8 mouse cellular contexts compared by ENCODE assay signal in the genomic region with DNA sequence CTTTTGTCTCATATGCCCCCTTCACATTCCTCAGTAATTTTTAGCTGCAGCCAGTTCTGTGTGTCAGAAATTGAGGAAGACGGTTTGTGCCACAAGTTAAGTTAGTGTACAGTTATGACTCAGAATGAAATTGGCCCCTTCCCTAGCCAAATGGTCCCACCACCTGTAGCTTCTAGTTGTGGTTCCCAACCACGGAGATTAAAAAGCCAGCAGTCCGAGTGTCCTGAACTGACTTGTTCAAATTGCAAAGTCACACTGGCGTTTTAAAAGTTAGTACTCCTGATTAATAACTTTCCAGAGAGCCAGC. TPM values are rescaled to one million over a fixed set of nuclear protein-coding genes. Genes with fewer than 3 reads are reported as not detected.
DNase-seq lines count a peak whose midpoint lies in the region; ATAC-seq lines count a peak whose summit lies in the region.

No protein-coding gene starts in this region.

- peaks cover 5% of the 10 kb centered on the region; the same call in 1 of the 2 replicates for H3K36me3 ChIP-seq in embryonic facial prominence, embryonic 15.5 days
- no peaks in the 10 kb centered on the region for H3K36me3 ChIP-seq in intestine, embryonic 16.5 days (ENCODE audit: control insufficient read depth, insufficient read depth, low read length)
- H3K36me3 ChIP-seq in midbrain, embryonic 13.5 days, result peaks cover 11% of the 10 kb centered on the region

- DNase-seq in adrenal gland, adult 2 months, result peak; percentile 39
- no peak for DNase-seq in adrenal gland, adult 8-10 months
- peak; percentile 50 for DNase-seq in 3T3-L1 (ENCODE audit: low read depth, low spot score)
- no peak for DNase-seq in frontal cortex, postnatal 14 days (ENCODE audit: low spot score in 2 of 2)
- no peak for DNase-seq in left cerebral cortex, adult 9 months (ENCODE audit: low spot score in 2 of 2)

- H3K27me3 ChIP-seq in embryonic facial prominence, embryonic 15.5 days, result no peaks in the 10 kb centered on the region
- H3K27me3 ChIP-seq in intestine, embryonic 16.5 days (replicated peaks; ENCODE audit: control insufficient read depth, insufficient read depth, low read length), result no peaks in the 10 kb centered on the region
- no peaks in the 10 kb centered on the region for H3K27me3 ChIP-seq in midbrain, embryonic 13.5 days

- 4% methylated on average over 4 of the region's 4 CpGs for WGBS in embryonic facial prominence, embryonic 15.5 days
- WGBS in intestine, embryonic 16.5 days, result 8% methylated on average over 4 of the region's 4 CpGs
- WGBS in midbrain, embryonic 13.5 days, result 26% methylated on average over 4 of the region's 4 CpGs

- peaks cover 12% of the 10 kb centered on the region for H3K4me1 ChIP-seq in embryonic facial prominence, embryonic 15.5 days
- H3K4me1 ChIP-seq in intestine, embryonic 16.5 days (ENCODE audit: control insufficient read depth, insufficient read depth, low read length), result peaks cover 7% of the 10 kb centered on the region
- peaks cover 18% of the 10 kb centered on the region for H3K4me1 ChIP-seq in midbrain, embryonic 13.5 days (replicated peaks)

- H3K9ac ChIP-seq in embryonic facial prominence, embryonic 15.5 days, result peak overlapping the region; percentile 56; the same call in 1 of the 2 replicates
- peak overlapping the region; percentile 92 for H3K9ac ChIP-seq in intestine, embryonic 16.5 days (ENCODE audit: low read depth, low read length)
- H3K9ac ChIP-seq in midbrain, embryonic 13.5 days (replicated peaks), result peak overlapping the region; percentile 94

- no peak for ATAC-seq in embryonic facial prominence, embryonic 15.5 days (ENCODE audit: insufficient number of reproducible peaks, low FRiP score, low TSS enrichment, low read depth)
- ATAC-seq in intestine, embryonic 16.5 days, result no peak
- ATAC-seq in midbrain, embryonic 13.5 days, result no peak

- H3K4me2 ChIP-seq in embryonic facial prominence, embryonic 15.5 days (replicated peaks), result peak overlapping the region; percentile 73
- peak overlapping the region; percentile 86 for H3K4me2 ChIP-seq in intestine, embryonic 16.5 days (ENCODE audit: low read depth, low read length)
- peak overlapping the region; percentile 89 for H3K4me2 ChIP-seq in midbrain, embryonic 13.5 days (replicated peaks)

- H3K4me3 ChIP-seq in embryonic facial prominence, embryonic 15.5 days (replicated peaks), result peak overlapping the region; percentile 77
- H3K4me3 ChIP-seq in intestine, embryonic 16.5 days (ENCODE audit: low read length), result peak overlapping the region; percentile 87
- peak overlapping the region; percentile 93 for H3K4me3 ChIP-seq in midbrain, embryonic 13.5 days (replicated peaks)

- peak overlapping the region; percentile 94 for H3K27ac ChIP-seq in embryonic facial prominence, embryonic 15.5 days (replicated peaks)
- H3K27ac ChIP-seq in intestine, embryonic 16.5 days (ENCODE audit: low read length), result peak overlapping the region; percentile 97; the same call in 1 of the 2 replicates
- H3K27ac ChIP-seq in midbrain, embryonic 13.5 days, result peak overlapping the region; percentile 98; the same call in 1 of the 2 replicates

- no peaks in the 10 kb centered on the region for H3K9me3 ChIP-seq in embryonic facial prominence, embryonic 15.5 days (replicated peaks)
- H3K9me3 ChIP-seq in intestine, embryonic 16.5 days (ENCODE audit: control insufficient read depth, low read length), result no peaks in the 10 kb centered on the region
- no peaks in the 10 kb centered on the region for H3K9me3 ChIP-seq in midbrain, embryonic 13.5 days

RNA-seq across cellular contexts. Expression of gene Phkb, which starts 0.7 kb away (rescaled TPM):
- total RNA-seq in adrenal gland, adult 2 months (2021), result 10 to 100 TPM; 51.3 to 63.1 TPM
- 2.1 and 3.0 TPM in 2 replicates for polyA plus RNA-seq in adrenal gland, adult 2 months (2012; rRNA removed)
- total RNA-seq in adrenal gland, adult 8-10 months (2022), result 10 to 100 TPM; 68.1 to 84.3 (median 73.9) TPM
- 45.8 and 54.2 TPM in 2 replicates for polyA plus RNA-seq in embryonic facial prominence, embryonic 15.5 days (2015; fragmentation: Nextera tagmentation; extraction: Ambion mirVana)
- 26.3 and 26.4 TPM in 2 replicates for polyA plus RNA-seq in intestine, embryonic 16.5 days (2015; fragmentation: Nextera tagmentation; extraction: Ambion mirVana)
- 41.8 and 44.7 TPM in 2 replicates for polyA plus RNA-seq in midbrain, embryonic 13.5 days (2015; fragmentation: Nextera tagmentation; extraction: Ambion mirVana)

RNA-seq across cellular contexts. Expression of gene Itfg1, which starts 0.7 kb away (rescaled TPM):
- 10 to 100 TPM; 74.1 to 78.2 TPM for total RNA-seq in adrenal gland, adult 2 months (2021)
- 18.0 and 23.1 TPM in 2 replicates for polyA plus RNA-seq in adrenal gland, adult 2 months (2012; rRNA removed)
- 10 to 100 TPM; 71.7 to 93.5 (median 84.2) TPM for total RNA-seq in adrenal gland, adult 8-10 months (2022)
- polyA plus RNA-seq in embryonic facial prominence, embryonic 15.5 days (2015; fragmentation: Nextera tagmentation; extraction: Ambion mirVana), result 68.3 and 71.0 TPM in 2 replicates
- 57.8 and 58.9 TPM in 2 replicates for polyA plus RNA-seq in intestine, embryonic 16.5 days (2015; fragmentation: Nextera tagmentation; extraction: Ambion mirVana)
- polyA plus RNA-seq in midbrain, embryonic 13.5 days (2015; fragmentation: Nextera tagmentation; extraction: Ambion mirVana), result 155 and 157 TPM in 2 replicates

Comparison
In these comparisons a context has a peak if more than half of its experiments do, and no peak if none do; other contexts are left out.
1. DNase-seq: peak in adrenal gland, adult 2 months (single experiment) and 3T3-L1 (single experiment); none in adrenal gland, adult 8-10 months (single experiment), frontal cortex, postnatal 14 days (0 of 2) and left cerebral cortex, adult 9 months (0 of 2).
2. Peak in every context shown above with its lines, with median percentiles within 50 percentile points of each other: H3K27ac ChIP-seq, H3K4me2 ChIP-seq, H3K4me3 ChIP-seq and H3K9ac ChIP-seq.